Mouse (Mus musculus) hindlimb bud, embryonic 11.5 days (tissue): ENCODE measurements at regions not wholly inside any gene's neighbourhood (a gene's known extent, or its start where the extent isn't known, plus 50 kb on each side); places are given as distances from the start of the nearest gene placed in this dataset.
"Not testable (repeated sequence)": the region's sequence is repeated elsewhere in the genome, so short reads cannot be mapped to it uniquely, and the experiment has no call there.

ENCODE experiments used
- DNase-seq: peaks from one replicate; pipeline ENCODE4 v3.0.0-alpha.2; 2012; ENCODE audit warnings: low read depth, low spot score; ENCODE audit errors: extremely low spot score

- no peak for DNase-seq
These were observed 189.7 kb downstream of the Med10 start for GRCm38 (mm10) chr13:69991892-69992261.

- DNase-seq, result no peak
These were observed 201.4 kb downstream of the Med10 start for GRCm38 (mm10) chr13:70003591-70003990.

GRCm38 (mm10) chr13:70012123-70012522 is 209.9 kb downstream of the Med10 start:
- no peak for DNase-seq

- no peak for DNase-seq
These were observed 213.0 kb downstream of the Med10 start for GRCm38 (mm10) chr13:70015183-70015582.

GRCm38 (mm10) chr13:70017535-70017934 is 215.3 kb downstream of the Med10 start:
- no peak for DNase-seq

- DNase-seq, result no peak
These were observed 218.0 kb downstream of the Med10 start for GRCm38 (mm10) chr13:70019999-70020838.

- DNase-seq, result no peak
These were observed 231.1 kb downstream of the Med10 start for GRCm38 (mm10) chr13:70033249-70033648.

- DNase-seq, result no peak
These were observed 231.6 kb downstream of the Med10 start for GRCm38 (mm10) chr13:70033763-70034162.

GRCm38 (mm10) chr13:70037985-70038667 is 235.9 kb downstream of the Med10 start:
- peak; percentile 6 for DNase-seq

GRCm38 (mm10) chr13:70057920-70058319 is 255.7 kb downstream of the Med10 start:
- no peak for DNase-seq

GRCm38 (mm10) chr13:70061363-70061945 is 259.3 kb downstream of the Med10 start:
- no peak for DNase-seq

GRCm38 (mm10) chr13:70073655-70074054 is 271.5 kb downstream of the Med10 start:
- DNase-seq, result no peak

GRCm38 (mm10) chr13:70075353-70075752 is 273.2 kb downstream of the Med10 start:
- DNase-seq, result no peak

- DNase-seq, result no peak
These were observed 278.9 kb downstream of the Med10 start for GRCm38 (mm10) chr13:70081108-70081507.

GRCm38 (mm10) chr13:70092886-70093285 is 290.7 kb downstream of the Med10 start:
- DNase-seq, result no peak

- no peak for DNase-seq
These were observed 291.8 kb downstream of the Med10 start for GRCm38 (mm10) chr13:70093970-70094369.

- no peak for DNase-seq
These were observed 294.5 kb downstream of the Med10 start for GRCm38 (mm10) chr13:70096430-70097301.

GRCm38 (mm10) chr13:70100091-70100490 is 297.9 kb downstream of the Med10 start:
- DNase-seq, result not testable (repeated sequence)

GRCm38 (mm10) chr13:70103021-70103420 is 300.8 kb downstream of the Med10 start:
- DNase-seq, result no peak

GRCm38 (mm10) chr13:70103491-70103890 is 301.3 kb downstream of the Med10 start:
- not testable (repeated sequence) for DNase-seq

- DNase-seq, result no peak
These were observed 301.7 kb downstream of the Med10 start for GRCm38 (mm10) chr13:70103903-70104302.
